Mouse (Mus musculus) left cerebral cortex, adult 11 months (tissue): ENCODE measurements around the gene Rab40b.

Experiments
- DNase-seq: peaks from one replicate; pipeline ENCODE4 v3.0.0; 2022; ENCODE audit warnings: low spot score

The Rab40b gene

DNA sequence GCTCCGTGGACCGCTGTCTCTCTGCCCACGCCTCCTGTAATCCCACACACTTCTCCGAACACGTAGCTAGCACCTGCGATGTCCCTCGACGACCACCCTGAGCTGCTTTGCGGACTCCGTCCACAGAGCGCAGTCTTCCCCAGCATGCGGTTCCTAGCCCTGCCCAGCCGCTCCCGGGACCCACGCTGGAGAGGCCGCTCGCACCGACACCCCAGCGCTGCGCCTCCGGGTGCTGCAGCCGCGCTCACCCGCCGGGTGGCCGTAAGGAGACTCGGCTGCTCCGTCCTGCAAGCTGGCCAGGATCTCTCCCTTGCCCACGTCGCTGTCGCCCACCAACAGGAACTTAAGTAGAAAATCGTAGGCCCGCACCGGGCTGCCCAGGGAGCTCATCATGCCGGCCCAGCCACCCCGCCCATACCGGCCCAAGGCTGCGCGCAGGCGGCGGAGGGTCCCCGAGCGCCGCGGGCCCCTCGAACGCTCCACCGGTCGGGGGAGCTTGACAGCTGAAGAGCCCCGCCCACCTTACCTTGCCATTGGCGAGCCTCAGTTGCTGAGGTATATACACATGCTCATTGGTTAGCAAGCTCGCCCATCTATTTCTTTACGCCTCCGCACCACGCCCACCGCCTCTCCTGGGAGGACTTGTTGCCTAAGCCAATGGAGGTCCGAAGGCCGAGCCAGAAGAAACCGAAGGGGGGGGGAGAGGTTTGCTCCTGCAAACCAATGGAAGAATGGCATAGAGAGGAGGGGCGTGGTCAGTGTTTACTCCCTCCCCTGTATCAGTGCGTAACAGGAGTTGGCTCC is at the start of gene Rab40b:
TSS of gene Rab40b (minus strand) at position 502 of the 804 bp plus-strand sequence.
- DNase-seq = peak; percentile 95

DNA sequence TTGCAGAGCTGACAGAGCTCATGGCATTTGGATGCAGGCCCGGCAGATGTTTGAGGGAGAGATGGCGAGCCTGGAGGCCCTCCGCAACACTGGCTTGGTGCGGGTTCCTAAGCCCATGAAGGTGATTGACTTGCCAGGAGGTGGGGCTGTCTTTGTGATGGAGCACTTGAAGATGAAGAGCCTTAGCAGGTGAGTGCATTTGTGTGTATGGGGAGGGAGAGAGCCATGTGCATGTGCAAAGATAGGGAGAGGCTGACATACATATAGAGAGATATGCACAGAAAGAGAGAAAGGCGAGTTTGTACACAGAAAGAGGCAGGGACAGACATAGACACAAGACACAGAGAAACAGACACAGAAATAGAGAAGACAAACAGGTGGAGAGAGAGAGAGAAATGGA is 49.2 kb upstream of the Rab40b start:
- DNase-seq = no peak

DNA sequence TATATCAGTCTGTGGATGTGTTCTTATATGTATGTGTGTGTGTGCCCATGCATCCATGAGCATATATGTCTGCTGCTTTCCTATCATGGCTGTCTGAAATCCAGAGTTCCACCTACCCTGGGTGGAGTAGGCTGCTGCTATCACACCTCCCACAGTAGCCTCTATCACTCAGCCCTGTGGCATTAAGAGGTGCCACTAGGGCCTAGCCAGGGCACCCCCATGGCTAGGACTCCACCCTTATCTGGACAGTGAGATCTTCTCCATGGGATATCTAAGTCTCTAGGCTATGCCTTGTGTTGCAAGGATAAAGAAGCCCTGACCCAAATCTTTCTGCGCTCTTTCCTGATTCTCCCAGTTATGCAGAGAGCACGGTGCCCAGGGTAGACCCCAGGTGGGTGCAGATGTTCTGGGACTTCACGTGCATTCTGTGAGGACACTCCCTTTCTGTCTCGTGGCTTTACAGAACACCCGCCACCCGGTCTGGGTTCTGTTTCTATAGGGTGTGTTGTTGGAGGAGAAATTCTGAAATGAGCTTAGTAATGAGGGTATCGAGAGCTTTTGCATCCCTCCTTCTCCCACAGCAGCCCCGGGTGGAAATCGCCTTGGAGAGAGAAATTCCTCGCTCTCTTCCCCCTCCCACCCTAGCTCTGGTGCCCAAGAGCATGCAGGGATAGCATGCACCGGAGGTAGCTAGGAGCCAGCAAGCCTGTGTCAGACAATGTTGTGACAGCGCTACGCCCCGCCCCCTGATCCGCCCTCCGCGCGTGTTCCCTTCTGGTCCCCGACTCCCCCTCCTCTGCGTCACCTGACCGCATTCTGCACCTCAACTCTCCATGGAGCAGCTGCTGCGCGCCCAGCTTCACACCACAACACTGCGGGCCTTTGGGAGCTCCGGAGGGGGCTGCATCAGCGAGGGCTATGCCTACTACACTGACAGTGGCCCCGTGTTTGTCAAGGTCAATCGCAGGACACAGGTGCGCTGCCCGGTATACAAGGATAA is 46.4 kb upstream of the Rab40b start, which contains the start of gene Fn3k:
TSS of gene Fn3k (plus strand) at position 758 of the 1,000 bp plus-strand sequence.
- DNase-seq = peak; percentile 93

DNA sequence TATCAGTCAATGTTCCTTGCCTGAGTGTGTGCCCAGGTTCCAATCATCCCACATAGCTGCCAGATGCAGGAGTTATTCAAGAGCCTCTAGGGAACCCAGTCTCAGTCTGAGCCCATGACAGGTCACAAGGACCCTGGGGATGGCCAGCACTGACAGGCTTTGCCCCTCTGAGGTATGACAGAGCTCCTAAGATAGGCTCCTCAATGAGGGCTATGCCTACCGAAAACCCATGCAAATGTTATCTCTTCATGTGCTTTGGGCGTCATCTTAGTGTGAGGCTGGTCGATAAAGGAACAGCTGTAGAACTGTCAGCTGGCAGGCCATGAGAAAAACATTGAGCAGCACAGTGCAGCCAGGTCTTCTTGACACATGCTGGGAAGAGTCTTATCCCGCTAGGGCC is 45.3 kb upstream of the Rab40b start:
- DNase-seq = no peak

DNA sequence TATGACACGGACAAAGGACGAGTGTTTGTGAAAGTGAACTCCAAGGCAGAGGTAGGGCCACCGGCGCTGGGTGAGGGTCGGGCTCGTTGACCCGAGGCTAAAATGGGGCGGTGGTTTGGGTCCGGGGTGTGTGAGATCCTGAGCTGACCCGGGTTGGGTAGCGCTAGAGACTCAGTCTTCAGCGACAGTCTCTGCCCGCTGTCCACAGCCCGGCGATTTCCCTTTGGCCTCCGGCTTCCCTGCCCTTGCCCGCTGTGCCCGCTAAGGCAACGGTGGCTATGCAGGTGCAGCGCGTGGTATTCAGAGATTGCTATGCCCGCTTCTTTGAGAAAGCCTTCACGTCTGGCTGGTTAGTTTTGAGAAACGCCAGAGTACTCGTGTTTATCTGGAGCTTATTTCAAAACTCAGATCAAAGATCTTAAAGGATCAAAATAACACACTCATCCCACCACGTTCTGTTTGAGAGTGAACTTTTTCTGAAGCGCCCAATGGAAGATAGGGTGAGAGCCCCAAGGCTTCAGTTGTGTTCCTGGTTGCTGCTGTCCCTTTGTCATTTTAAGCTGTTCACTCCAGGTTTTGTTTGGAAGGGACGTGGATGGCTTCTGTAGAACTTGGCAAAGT is 33.6 kb upstream of the Rab40b start:
- DNase-seq = no peak

DNA sequence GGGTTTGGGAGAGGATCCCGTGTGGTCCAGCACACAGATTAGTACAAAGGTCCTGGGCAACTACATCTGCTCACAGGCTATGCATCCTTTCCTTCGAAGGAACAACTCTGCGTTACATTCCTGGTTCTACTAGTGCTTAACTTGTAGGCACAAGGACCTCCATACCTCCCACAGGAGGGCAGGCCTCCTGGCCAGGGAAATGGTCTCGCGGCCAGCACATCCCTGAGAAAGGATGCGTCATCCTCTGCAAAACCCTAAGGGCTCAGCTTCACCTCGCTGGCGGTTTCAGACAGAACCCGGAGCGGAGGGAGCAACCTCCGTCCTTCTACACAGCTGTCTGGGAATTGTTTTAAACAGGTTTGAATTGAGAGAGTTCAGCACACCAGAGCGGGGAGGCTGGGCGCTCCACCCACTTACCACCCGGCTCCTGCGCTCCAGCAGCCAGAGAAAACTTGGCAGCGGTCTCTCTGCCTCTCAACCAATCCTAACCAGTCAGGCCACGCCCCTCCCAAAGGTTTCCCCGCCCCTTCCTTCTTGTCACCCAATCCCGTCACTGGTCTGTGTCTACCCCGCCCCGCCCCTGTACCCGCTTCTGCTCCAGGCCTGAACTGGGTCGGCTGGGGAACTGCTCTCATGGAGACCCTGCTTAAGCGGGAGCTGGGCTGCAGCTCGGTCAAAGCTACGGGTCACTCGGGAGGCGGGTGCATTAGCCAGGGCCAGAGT is 32.9 kb upstream of the Rab40b start, which contains the start of gene Fn3krp:
TSS of gene Fn3krp (plus strand) at position 572 of the 723 bp plus-strand sequence.
- peak; percentile 99 for DNase-seq

DNA sequence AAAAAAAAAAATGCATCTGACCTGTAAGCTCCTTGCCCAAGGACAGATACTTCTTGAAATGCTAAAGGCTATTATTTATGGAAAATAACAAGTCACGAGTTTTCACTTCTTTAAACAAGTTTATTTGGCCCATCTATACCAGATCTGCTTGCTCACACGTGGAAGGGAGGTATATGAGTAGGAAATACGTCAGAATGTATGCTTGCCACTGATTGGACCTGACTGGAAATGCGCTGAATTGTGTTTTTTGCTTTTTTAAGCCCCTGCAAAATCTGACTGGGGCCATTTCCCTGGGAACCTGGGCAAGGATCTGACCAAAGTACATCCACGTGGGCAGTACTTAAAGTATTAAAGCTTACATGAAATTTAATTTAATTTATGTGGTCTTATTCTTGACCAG is 32.3 kb upstream of the Rab40b start:
- no peak for DNase-seq

DNA sequence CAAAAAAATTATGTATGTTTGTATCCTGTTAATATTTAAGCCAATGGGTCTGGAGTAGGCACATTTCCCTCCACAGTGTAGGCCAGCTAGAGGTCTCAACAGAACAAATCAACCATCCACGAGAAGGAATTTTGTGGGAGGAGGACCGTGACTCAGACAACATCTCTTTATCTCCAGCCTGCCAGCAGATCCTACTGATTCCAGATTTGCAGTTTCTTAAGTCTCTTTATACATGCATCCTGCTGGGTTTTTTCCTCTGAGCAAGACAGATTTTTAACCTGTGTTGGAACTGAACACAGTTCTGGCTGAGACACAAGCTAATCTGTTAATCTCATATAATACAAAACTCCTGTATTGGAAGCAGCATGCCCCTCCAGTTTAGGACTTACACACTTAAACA is 30.9 kb upstream of the Rab40b start:
- no peak for DNase-seq

DNA sequence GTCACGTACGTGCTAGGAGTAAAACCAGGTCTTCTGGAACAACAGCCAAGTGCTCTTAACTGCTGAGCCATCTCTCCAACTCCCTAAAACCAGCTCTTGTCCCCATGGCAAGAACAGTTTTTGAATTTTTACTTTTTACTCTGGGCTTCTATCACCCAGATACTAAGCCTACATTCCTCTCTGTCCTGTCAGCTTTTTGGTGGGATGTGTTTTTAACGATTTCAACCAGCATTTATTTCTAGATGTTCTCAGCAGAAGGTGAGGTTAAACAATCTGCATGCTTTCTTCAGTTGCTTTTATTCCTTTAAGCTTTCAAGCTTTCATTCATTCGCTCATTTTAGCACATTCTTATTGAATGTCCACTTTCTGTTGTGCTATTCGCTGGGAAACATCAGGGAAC is 29.9 kb upstream of the Rab40b start:
- DNase-seq = no peak

DNA sequence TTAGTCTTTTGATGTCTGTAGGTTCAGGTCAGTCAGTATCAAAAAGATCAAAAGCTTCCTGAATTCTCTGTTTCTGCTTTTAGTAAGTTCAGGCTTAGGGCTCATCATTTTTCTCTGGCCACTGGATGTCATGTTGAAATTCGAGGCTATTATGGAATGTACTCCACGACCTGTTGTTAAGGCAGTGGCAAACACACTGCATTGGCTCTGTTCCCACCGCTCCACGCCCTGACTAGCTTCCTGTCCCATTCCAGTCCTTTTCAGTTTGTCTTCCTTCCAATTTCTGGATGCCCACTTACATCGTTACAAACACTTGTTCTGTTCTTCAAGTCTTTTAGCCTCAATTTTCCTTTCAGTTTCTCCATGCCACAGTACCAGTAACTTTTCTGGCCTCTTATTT is 27.3 kb upstream of the Rab40b start:
- DNase-seq = no peak

DNA sequence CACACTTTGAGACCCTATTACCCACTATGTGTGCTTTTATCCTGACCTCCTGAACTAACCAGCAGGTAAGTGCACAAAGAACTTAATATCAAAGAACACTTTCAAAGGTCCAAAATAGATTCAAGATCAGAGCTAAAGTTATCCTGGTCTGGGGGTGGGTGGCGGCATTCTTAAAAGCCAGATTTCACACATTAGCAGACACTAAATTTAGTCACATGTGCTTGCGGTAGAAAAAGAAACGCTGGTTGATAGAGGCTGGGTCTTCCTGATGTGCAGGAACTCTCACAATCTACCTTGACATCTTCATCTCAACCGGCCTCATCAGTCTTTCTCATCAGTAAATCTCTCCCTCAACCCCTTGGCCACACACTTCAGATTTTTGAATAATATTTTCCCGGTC is 26.7 kb upstream of the Rab40b start:
- DNase-seq = no peak

DNA sequence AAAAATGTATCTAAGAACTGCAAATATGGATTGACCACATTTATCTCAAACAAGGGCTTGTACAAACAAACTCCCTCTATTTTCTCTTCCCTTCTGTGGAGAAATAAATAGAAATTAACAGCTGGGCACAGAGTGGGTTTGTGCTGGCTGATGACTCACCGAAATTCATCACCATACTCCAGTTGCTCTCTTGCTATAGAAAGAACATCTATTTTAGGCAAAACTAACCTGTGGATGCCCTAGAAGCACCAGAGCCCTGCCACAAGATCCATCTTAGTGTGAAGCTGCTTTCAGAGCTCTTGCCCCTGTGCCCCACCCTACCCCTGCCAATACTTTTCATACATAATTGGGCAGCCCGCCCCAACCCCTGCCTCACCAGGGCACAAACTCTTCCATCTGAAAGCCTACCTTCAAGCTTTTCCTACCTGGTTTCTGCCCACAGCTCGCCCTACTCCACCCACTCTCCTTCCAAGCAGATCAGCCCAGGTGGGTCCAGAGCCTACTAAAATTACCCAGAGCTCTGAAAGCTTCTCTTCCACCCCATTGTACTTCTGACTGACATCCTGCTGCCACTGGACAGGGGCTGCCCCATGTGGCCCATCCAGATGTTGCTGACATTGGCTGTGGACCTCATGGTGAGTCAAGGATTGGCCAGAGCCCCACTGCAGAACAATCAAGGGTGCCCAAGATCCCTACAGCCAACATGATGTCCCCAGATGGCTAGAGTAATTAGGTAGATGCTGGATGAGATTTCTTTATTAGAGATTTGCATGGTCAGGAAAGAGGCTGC is 19.5 kb upstream of the Rab40b start:
- peak; percentile 63 for DNase-seq

DNA sequence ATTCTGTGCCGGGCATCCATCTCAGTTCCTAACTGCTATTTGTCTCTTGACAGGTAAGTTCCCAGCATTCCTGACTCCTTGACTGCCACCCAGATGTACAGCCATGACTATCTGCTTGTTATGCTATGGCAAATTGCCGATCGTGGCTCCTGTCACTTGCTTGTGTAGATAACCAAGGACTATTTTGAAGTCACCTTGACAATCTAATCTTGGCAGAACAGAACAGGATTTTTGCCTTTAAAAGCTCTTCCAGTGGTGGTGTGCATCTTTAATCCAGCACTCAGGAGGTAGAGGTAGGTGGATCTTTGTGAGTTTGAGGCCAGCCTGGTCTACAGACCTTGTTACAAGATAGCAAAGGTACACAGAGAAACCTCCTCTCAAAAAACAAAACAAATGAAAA is 4.4 kb upstream of the Rab40b start:
- no peak for DNase-seq

DNA sequence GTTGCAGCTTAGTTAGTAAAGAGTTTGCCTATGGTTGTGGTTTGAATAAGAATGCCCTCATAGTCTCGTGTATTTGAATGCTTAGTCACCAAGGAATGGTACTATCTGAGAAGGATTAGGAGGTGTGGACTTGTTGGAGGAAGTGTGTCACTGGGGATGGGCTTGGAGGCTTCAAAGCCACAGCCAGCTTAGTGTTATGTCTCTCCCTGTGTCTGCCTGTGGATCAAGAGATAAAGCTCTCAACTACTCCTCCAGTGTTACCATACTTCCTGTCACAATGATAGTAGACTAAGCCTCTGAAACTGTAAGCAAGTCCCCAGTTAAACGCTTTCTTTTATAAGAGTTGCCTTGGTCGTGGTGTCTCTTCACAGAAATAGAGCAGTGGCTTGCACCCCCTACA is 2.7 kb upstream of the Rab40b start:
- no peak for DNase-seq

DNA sequence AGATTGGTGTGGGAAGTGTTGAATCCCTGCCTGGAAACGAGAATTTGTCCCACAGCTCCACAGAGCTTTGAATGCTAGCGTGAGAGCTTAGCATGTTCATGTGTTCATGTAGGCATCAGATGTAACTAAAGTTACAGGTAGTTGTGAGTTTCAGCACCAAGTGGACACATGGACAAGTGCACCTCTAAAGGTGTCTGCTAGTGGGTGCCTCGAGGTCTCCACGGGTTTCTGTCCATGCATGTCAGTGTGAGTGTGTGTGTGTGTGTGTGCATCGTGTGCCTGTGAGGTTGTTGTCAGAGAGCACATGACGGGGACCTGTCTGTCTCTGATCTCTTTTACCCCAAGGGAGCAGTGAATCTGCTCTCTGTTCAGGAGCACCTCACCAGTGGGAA is 499 bp upstream of the Rab40b start:
- no peak for DNase-seq

DNA sequence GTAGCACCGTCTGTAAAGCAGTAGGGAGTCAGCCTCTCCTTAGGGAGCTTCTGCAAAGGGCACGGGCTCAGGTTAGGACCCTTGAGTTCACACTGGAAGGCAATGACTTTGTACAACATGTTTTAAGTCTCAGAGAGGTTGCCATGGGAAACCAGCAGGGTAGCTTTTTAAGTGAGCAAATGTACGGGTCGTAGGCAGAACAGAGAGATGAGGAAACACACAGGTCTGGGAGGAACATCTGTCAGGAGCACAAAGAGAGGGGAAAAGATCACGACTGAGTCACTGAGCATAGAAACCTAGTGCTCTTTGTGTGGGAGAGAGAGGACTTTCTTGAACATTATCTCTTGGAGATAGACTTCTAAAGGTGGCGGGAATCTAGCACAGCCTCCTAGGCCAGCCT is 7.8 kb downstream of the Rab40b start:
- no peak for DNase-seq

DNA sequence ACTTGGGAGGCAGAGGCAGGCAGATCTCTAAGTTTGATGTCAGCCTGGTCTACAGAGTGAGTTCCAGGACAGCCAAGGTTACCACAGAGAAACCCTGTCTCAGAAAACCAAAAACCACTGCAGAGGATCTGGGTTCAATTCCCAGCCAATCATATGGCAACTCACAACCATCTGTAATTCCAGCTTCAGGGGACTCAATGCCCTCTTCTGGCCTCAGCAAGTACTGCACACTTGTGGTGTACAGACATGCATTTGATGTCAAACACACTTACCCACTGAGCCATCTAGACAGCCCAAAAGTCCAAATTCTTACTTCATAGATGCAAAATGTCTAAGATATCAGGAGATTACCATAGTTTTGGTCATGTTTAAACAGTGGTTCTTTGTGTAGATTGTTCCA is 9.4 kb downstream of the Rab40b start:
- DNase-seq = no peak

DNA sequence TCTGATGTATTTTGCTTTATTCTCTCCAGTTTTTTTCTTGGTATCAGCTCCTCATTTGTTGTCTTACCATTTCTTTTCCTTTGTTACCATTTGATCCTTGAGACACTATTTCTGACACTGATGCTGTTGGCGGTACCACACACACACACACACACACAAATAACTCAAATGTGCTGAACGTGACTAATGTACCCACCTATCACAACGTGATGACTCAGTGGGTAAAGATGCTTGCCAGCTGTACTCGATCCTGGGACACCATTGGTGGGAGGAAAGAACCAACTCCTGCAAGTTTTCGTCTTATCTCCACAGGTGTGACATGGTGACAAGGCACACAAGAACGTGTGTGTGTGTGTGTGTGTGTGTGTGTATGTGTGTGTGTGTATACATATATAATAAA is 14.7 kb downstream of the Rab40b start:
- no peak for DNase-seq

DNA sequence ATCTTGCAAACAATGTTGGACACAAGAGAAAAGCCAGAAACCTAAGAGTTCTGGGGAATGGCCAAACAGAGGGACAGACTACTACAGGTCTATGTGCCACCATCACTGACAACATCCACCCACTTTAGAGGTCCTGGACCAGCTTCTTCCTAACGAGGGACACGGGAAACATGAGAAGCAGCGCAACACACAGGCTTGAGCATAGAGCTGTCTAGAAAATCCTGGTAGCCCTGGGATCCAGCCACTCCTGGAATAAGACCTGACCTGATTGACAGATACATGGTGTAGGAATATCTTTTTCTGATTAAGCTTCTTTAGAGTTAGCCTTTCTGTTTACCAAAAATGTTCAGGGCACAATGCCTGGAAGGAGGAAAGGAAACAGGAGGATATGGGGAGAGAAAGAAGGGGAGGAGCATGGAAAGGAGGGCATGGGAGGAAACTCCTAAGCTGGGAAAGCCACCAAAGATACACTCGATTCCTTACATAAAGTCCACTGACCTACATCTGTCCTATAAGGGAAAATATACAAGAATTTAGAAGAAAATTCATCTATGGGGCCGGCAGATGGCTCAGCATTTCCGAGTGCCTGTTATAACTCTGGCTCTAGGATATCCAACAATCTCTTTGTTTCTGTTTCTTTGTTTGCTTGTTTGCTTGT is 17.6 kb downstream of the Rab40b start:
- DNase-seq = no peak

DNA sequence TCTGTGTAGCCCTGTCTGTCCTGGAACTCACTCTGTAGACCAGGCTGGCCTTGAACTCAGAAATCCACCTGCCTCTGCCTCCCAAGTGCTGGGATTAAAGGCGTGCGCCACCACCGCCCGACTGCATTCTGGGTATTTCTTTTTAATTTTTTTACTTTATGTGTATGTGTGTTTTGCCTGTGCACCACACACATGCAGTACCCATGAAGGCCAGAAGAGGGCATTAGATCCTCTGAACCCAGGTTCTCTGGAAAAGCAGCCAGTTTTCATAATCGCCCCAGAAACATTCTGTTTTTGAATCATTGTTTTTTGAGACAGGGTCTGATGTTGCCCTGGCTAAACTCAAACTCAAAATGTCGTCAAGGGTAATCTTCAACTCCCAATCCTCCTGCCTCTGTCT is 18.4 kb downstream of the Rab40b start:
- DNase-seq = no peak
